Mouse (Mus musculus) heart, postnatal 0 days (tissue): ENCODE data around the gene Hspb6.

Experiments used
- CTCF ChIP-seq: IDR thresholded peaks from 2 replicates; pipeline ENCODE4 v1.5.1; 2016; ENCODE audit warnings: antibody characterized with exemption, control low read depth, low read depth
- EP300 ChIP-seq: IDR thresholded peaks from 2 replicates; pipeline ENCODE4 v1.6.1; 2016; ENCODE audit warnings: antibody characterized with exemption, low read depth

- no peak for TF ChIP-seq EP300
- no peak for TF ChIP-seq CTCF
Observed at GRCm38 (mm10) chr7:30557901-30558514, 6.0 kb downstream of the Hspb6 start.
